Mouse (Mus musculus): ENCODE data around the gene Limch1.

DNA sequence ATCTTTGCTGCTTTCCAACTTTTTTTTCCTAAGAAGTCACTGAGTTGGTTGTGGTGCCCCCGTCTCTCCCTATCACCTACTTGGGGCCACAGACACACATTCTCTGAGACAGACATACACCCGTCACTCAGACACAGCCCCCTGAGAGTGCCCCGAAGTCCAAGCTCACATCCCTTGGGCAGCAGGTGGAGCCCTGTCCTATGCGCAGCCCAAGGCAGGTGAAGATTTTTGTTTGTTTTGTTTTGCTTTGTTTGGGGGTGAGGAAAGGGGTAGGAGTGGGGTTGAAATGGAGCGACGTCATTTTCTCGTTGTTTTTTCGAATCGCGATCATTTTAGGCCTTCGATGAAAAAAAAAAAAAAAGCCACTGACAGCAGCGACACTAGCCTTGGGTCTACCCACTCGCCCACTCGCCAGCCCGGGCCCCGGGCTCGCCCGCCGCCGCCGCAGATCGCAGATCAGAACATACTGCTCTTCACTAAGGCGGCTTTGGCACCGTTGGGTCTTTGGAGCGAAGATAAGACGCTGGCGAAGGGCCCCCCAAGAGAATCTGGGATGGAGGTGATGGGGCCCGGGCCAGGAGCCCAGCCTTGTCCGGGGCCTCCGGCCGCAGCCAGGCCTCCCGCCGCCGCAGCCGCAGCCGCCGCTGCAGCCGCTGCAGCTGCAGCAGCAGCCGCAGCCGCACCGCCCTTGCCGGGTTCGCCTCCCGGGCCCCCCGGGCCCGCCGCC, 350.2 kb downstream of the Limch1 start:
- TF ChIP-seq GATA1 (IDR thresholded peaks at IDR 0.05; ENCODE audit: borderline replicate concordance, low read length) = no peak
- TF ChIP-seq FLI1 (IDR thresholded peaks at IDR 0.05; ENCODE audit: low read length) = no peak
